Mouse (Mus musculus) liver, postnatal 0 days (tissue): ENCODE results near the gene Asb10.

ENCODE experiments used
- CTCF ChIP-seq: sonication (generic); IDR thresholded peaks from 2 replicates; pipeline ENCODE4 v1.5.1; 2016; ENCODE audit warnings: antibody characterized with exemption, low read depth
- EP300 ChIP-seq: IDR thresholded peaks from 2 replicates; pipeline ENCODE4 v1.6.1; 2016; ENCODE audit warnings: antibody characterized with exemption, low read depth, mild to moderate bottlenecking

GRCm38 (mm10) chr5:24492546-24493285 lies 48.1 kb downstream of the Asb10 start:
- TF ChIP-seq CTCF (no peak), EP300 (no peak)
